Mouse (Mus musculus) neural tube, embryonic 13.5 days (tissue): ENCODE measurements at regions not wholly inside any gene's neighbourhood (a gene's known extent, or its start where the extent isn't known, plus 50 kb on each side); places are given as distances from the start of the nearest gene placed in this dataset.

Experiments
- ATAC-seq: fragments of 200-750 bp; cut with Nextera tagmentation; 2 replicates; pipeline ENCODE4 v1.8.0; 2017; ENCODE audit warnings: low read depth, mild to moderate bottlenecking, moderate TSS enrichment, moderate library complexity
- H3K27ac ChIP-seq: fragments of 300-500 bp; sonication (generic); replicated peaks from 2 replicates; pipeline ENCODE4 v1.5.1; 2015; ENCODE audit warnings: moderate library complexity, mild to moderate bottlenecking, inconsistent platforms
- H3K27me3 ChIP-seq: fragments of 300-500 bp; sonication (generic); 2 replicates; pipeline ENCODE4 v1.6.1; 2015; ENCODE audit warnings: mild to moderate bottlenecking, inconsistent platforms
- H3K36me3 ChIP-seq: fragments of 300-500 bp; sonication (generic); 2 replicates; pipeline ENCODE4 v1.6.1; 2015; ENCODE audit warnings: mild to moderate bottlenecking, inconsistent platforms
- H3K4me1 ChIP-seq: fragments of 300-500 bp; sonication (generic); replicated peaks from 2 replicates; pipeline ENCODE4 v1.6.1; 2015; ENCODE audit warnings: inconsistent platforms
- H3K4me2 ChIP-seq: fragments of 300-500 bp; sonication (generic); 2 replicates; pipeline ENCODE4 v1.6.1; 2015; ENCODE audit warnings: inconsistent platforms, mild to moderate bottlenecking, moderate library complexity
- H3K4me3 ChIP-seq: fragments of 300-500 bp; sonication (generic); 2 replicates; pipeline ENCODE4 v1.5.1; 2015; ENCODE audit warnings: mild to moderate bottlenecking, inconsistent platforms
- H3K9ac ChIP-seq: fragments of 300-500 bp; sonication (generic); 2 replicates; pipeline ENCODE4 v1.6.1; 2015; ENCODE audit warnings: moderate library complexity, mild to moderate bottlenecking, inconsistent platforms
- H3K9me3 ChIP-seq: fragments of 300-500 bp; sonication (generic); 2 replicates; pipeline ENCODE4 v1.6.1; 2016; ENCODE audit warnings: inconsistent platforms
- WGBS: fragments of 180-500 bp; shearing (Covaris S2); methylation state at CpG from one replicate; pipeline ENCODE4 v1.1.7; 2015; 5-methylcytosine and 5-hydroxymethylcytosine counted together

DNA sequence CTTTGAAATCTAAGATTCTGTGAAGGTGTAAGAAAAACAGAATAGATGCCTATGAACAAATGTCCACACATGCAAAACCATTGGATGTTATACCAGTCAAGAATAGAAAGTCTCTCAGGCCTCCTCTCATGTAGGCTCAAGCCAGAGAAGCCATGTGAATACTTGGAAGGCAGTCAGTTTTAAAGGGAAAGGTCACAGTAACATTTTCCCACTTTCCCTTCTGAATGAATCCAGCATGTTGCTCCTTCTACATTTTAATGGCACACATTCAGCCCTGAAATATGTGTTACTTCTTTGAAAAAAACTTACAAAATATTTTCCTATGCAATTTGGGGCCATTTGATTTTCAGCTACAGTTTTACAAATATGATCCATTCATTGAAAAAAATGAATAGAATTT is 186.1 kb downstream of the Lurap1l start:
- no peak overlapping the region for H3K4me3 ChIP-seq
- no peaks in the 10 kb centered on the region for H3K27me3 ChIP-seq
- no peaks in the 10 kb centered on the region for H3K4me1 ChIP-seq
- ATAC-seq, result no peak
- H3K4me2 ChIP-seq, result no peak overlapping the region
- no peaks in the 10 kb centered on the region for H3K9me3 ChIP-seq
- no peak overlapping the region for H3K27ac ChIP-seq
- H3K9ac ChIP-seq, result no peak overlapping the region
- no peaks in the 10 kb centered on the region for H3K36me3 ChIP-seq

DNA sequence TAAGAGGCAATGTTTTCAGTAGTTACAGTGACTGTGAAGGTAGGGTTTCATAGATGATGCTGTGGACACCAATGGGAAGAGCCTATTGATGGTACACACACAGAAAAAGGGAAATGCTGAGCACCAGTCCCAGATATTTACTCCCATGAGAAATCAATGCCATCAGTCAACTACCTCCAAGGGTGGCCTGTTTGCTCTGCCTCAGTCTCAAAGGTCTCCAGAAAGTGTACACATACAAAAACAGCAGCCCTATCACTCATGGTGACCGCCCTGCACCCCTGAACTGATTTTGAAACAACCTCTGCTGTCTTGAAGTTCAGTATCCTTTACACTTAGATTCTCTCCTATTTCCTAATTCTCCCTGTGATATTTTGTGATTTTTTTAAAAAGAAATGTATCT is 187.2 kb downstream of the Lurap1l start:
- 87% methylated on average over 1 of the region's 1 CpGs for WGBS
- Histone ChIP-seq H3K4me1 (no peaks in the 10 kb centered on the region), H3K9me3 (no peaks in the 10 kb centered on the region), H3K36me3 (no peaks in the 10 kb centered on the region), H3K27ac (no peak overlapping the region), H3K4me2 (no peak overlapping the region), H3K4me3 (no peak overlapping the region), H3K9ac (no peak overlapping the region), H3K27me3 (no peaks in the 10 kb centered on the region)
- no peak for ATAC-seq

DNA sequence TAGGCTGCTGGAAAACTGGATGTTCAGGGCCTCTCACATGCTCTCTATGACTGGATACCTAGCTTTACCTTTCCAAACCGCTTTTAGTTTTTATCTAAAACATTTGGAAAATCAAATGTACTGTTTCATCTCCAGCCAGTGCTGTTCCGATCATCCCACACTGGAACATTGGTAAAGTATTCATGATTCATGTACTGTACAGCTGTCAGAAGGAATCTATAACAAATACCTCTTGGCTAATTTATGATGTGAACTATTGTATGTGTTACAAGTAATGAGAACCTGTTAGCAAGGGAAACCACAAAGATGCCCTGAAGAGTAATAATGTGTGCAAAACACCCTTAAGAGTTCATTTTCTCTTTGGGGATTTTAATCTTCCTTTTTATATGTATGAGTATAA is 190.6 kb downstream of the Lurap1l start:
- H3K4me1 ChIP-seq, result no peaks in the 10 kb centered on the region
- H3K9ac ChIP-seq, result no peak overlapping the region
- no peak overlapping the region for H3K4me2 ChIP-seq
- H3K27me3 ChIP-seq, result no peaks in the 10 kb centered on the region
- H3K27ac ChIP-seq, result no peak overlapping the region
- no peaks in the 10 kb centered on the region for H3K36me3 ChIP-seq
- H3K9me3 ChIP-seq, result no peaks in the 10 kb centered on the region
- no peak overlapping the region for H3K4me3 ChIP-seq
- ATAC-seq, result no peak
- WGBS, result 80% methylated on average over 2 of the region's 2 CpGs

DNA sequence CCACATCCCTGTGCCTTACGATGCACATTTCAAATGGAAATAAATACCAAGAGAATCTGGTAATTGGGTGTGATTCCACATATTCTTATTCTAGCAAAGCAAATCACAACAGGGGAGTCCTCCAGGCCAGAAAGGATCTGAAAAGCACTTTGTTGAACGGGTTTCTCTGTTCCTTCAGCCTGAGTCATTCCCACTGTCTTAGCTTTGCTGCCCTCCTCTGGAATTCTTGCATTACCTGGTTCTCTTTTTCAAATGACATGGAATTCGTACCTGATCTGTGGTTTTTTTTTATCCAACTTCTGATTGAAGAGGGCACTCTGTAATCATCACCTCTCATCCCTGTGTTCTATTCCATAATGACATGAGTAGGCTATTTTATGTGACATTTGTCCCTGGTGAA is 200.9 kb downstream of the Lurap1l start:
- no peak overlapping the region for H3K27ac ChIP-seq
- no peaks in the 10 kb centered on the region for H3K9me3 ChIP-seq
- H3K36me3 ChIP-seq, result no peaks in the 10 kb centered on the region
- no peaks in the 10 kb centered on the region for H3K27me3 ChIP-seq
- H3K9ac ChIP-seq, result no peak overlapping the region
- no peaks in the 10 kb centered on the region for H3K4me1 ChIP-seq
- H3K4me3 ChIP-seq, result no peak overlapping the region
- ATAC-seq, result no peak
- H3K4me2 ChIP-seq, result no peak overlapping the region
- 62% methylated on average over 3 of the region's 3 CpGs for WGBS

DNA sequence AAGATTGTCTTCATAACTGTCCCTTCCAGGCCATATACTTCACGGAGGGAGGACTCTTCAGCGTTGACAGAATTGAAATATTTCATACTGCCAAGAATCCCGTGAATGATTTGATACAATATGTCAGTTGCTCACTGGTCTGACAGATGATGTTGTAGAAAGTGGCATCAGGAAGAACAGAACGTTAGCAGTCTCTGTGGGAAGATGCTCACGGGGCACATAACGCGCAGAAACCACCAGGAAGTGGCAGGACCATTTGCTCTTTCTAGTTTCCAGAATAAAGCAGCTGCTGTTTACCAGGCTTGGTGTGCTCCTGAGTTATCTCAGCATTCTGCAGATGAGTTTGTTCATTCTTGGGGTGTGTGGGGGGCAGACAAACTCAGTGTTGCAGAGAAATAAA is 206.0 kb downstream of the Lurap1l start:
- H3K9me3 ChIP-seq, result no peaks in the 10 kb centered on the region
- no peak overlapping the region for H3K27ac ChIP-seq
- H3K27me3 ChIP-seq, result no peaks in the 10 kb centered on the region
- no peaks in the 10 kb centered on the region for H3K4me1 ChIP-seq
- H3K36me3 ChIP-seq, result no peaks in the 10 kb centered on the region
- WGBS, result 86% methylated on average over 7 of the region's 7 CpGs
- no peak overlapping the region for H3K4me3 ChIP-seq
- no peak overlapping the region for H3K9ac ChIP-seq
- H3K4me2 ChIP-seq, result no peak overlapping the region
- ATAC-seq, result no peak

DNA sequence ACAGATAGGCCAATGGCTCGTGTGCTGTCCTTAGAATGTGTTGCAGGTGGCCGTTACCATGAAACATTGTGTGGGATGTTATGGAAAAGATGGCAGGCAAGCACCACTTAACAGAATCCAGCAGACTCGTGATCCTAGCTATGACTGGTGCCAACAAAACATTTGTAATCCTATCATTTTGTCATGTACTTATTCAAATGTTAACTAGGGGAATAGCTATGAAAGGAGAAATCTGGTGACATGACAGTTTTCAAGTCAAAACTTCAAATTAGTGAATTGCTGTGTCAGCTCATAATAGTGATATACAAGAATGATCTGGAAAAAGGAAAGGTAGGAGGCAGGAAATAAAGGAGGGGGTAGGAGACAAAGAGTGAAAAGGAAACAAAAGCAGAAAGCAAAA is 213.7 kb downstream of the Lurap1l start:
- no peaks in the 10 kb centered on the region for H3K36me3 ChIP-seq
- H3K9me3 ChIP-seq, result no peaks in the 10 kb centered on the region
- WGBS, result 59% methylated on average over 3 of the region's 3 CpGs
- no peak for ATAC-seq
- H3K4me3 ChIP-seq, result no peak overlapping the region
- H3K4me1 ChIP-seq, result no peaks in the 10 kb centered on the region
- no peak overlapping the region for H3K4me2 ChIP-seq
- no peaks in the 10 kb centered on the region for H3K27me3 ChIP-seq
- no peak overlapping the region for H3K27ac ChIP-seq
- no peak overlapping the region for H3K9ac ChIP-seq

DNA sequence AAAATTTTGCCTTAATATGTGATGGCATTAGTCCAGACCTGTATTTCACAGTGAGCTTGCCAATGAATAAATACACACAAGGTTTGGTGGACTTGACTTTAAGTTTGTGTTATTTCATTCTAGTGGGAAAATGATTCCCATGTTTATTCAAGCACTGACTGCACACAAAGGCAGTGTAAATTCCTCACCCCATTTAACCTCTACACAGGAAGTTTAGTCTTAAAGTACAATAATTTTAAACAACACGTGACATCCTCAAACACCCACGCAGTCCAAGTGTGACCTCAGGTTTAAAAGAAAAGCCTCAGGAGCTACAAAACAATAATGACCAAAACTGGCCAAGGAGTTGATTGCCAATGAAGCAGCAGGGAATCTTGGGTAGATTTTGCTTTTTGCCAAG is 219.4 kb downstream of the Lurap1l start:
- no peak overlapping the region for H3K4me2 ChIP-seq
- H3K36me3 ChIP-seq, result no peaks in the 10 kb centered on the region
- no peak overlapping the region for H3K4me3 ChIP-seq
- no peaks in the 10 kb centered on the region for H3K27me3 ChIP-seq
- WGBS, result 55% methylated on average over 2 of the region's 2 CpGs
- H3K4me1 ChIP-seq, result no peaks in the 10 kb centered on the region
- H3K27ac ChIP-seq, result no peak overlapping the region
- ATAC-seq, result no peak
- H3K9me3 ChIP-seq, result no peaks in the 10 kb centered on the region
- no peak overlapping the region for H3K9ac ChIP-seq

DNA sequence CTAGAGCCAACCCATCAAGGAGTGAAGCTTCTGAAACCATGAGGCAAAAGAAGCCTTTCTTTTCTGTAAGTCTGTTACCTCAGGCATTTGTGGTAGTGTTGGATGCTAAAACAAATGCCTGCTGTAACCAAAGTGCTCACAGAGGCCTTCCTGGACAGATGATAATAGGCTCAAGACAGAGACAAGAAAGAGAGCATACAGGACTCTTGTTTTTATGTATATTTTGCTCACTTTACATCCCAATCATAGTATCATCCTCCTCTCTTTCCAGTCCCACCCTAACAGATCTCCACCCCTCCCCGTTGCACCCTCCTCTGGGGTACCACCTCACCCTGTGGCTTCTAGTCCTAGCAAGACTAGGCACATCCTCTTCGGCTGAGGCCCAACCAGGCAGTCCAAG is 262.7 kb downstream of the Lurap1l start:
- ATAC-seq, result no peak
- no peaks in the 10 kb centered on the region for H3K36me3 ChIP-seq
- no peak overlapping the region for H3K4me2 ChIP-seq
- no peaks in the 10 kb centered on the region for H3K9me3 ChIP-seq
- H3K27ac ChIP-seq, result no peak overlapping the region
- H3K4me3 ChIP-seq, result no peak overlapping the region
- no peaks in the 10 kb centered on the region for H3K27me3 ChIP-seq
- H3K4me1 ChIP-seq, result no peaks in the 10 kb centered on the region
- no peak overlapping the region for H3K9ac ChIP-seq
- WGBS, result 79% methylated on average over 2 of the region's 2 CpGs

DNA sequence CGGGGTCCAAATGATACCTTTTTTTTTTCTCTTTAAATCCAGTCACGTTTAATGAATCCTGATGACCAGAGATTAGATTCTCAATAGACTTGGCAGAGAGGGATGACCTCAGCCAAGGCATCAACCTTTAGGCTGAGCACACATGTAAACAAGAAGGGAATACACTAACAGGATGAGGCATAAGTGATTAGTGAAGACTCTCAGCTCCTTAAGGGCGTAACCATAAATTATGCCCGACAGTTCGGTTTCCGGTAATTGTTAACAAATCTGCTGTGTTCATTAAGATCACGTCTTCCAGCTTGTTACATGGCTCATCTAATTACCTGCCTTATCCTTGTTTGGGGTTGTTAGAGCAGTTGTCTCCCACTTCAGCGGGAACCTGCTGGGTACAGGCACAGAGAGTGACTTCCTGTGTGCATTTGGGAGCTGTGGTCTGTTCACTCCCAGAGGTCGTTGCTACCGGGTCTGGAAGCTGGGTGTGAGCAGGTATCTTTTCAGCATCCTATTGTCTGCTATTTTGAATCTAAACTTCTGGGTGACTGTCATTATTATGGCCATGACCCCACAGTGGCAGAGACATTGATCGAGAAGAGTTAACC is 265.1 kb downstream of the Mpdz start:
- H3K4me3 ChIP-seq, result no peak overlapping the region

DNA sequence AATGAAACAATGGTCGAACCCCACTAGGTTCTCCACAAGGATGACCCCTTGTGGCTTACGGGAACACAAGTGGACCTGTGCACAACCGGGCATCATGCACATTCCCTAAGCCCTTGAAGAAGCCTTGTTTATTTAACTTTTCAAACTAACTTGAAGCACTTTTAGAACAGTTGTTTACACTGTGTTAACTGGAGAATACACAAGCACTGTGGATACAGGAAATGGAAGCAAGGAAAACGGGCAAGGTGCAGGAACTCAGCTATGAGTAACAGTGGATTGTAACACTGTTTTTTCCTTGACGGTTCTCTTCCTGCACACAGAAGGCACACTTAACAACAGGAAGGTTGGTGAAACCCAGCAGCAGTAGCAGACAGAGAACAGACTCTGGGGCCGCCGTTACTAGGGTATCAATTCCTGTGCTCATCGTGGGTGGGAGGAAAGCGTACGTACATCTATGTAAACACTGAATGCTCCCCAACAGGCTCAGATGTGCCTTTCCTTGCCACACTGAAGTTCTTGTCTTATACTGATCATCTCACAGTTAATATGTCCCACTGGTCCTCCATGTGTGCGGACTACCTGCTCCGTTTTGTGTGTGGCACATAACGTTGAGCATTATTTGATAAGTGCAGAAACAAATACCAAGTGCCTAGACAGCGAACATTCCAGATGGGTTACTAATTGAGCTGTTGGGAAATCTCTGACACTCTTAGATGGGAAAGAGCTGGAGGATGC is 264.4 kb downstream of the Mpdz start:
- H3K4me3 ChIP-seq, result no peak overlapping the region
- 76% methylated on average over 14 of the region's 14 CpGs for WGBS
- peak; percentile 44 for ATAC-seq
- H3K9me3 ChIP-seq, result no peaks in the 10 kb centered on the region
- H3K36me3 ChIP-seq, result no peaks in the 10 kb centered on the region
- H3K27ac ChIP-seq, result no peak overlapping the region
- H3K27me3 ChIP-seq, result no peaks in the 10 kb centered on the region
- H3K9ac ChIP-seq, result no peak overlapping the region
- peaks cover 4% of the 10 kb centered on the region; the same call in 1 of the 2 replicates for H3K4me1 ChIP-seq
- no peak overlapping the region for H3K4me2 ChIP-seq

More for the DNA sequence above, 265.1 kb downstream of the Mpdz start:
- H3K27ac ChIP-seq, result no peak overlapping the region
- H3K27me3 ChIP-seq, result no peaks in the 10 kb centered on the region
- 55% methylated on average over 11 of the region's 11 CpGs for WGBS
- ATAC-seq, result no peak
- no peaks in the 10 kb centered on the region for H3K9me3 ChIP-seq
- H3K9ac ChIP-seq, result no peak overlapping the region
- H3K4me1 ChIP-seq, result peaks cover 4% of the 10 kb centered on the region; the same call in 1 of the 2 replicates
- no peak overlapping the region for H3K4me2 ChIP-seq
- no peaks in the 10 kb centered on the region for H3K36me3 ChIP-seq

DNA sequence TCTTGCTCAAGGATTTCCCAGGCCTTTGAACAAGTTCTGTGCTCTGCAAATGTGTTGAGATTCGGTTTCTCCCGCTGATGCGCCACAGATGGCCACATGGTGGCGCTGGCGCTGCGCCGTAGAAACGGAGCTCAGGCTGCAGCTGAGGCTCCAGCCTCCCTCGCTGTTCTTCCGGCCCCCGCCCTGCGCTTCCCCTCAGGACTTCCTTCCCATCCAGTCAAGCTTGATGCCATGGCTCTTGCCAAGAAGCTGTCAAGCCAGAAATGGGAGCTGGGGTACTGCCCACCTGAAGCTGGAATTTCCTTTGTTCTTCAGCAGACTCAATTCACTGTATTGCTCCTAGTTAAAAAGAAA is 263.9 kb downstream of the Mpdz start:
- no peaks in the 10 kb centered on the region for H3K27me3 ChIP-seq
- peak; percentile 98 for ATAC-seq
- 1% methylated on average over 12 of the region's 12 CpGs for WGBS
- H3K36me3 ChIP-seq, result no peaks in the 10 kb centered on the region
- H3K9me3 ChIP-seq, result no peaks in the 10 kb centered on the region
- H3K27ac ChIP-seq, result no peak overlapping the region
- H3K9ac ChIP-seq, result no peak overlapping the region
- peaks cover 4% of the 10 kb centered on the region; the same call in 1 of the 2 replicates for H3K4me1 ChIP-seq
- no peak overlapping the region for H3K4me3 ChIP-seq
- H3K4me2 ChIP-seq, result no peak overlapping the region

DNA sequence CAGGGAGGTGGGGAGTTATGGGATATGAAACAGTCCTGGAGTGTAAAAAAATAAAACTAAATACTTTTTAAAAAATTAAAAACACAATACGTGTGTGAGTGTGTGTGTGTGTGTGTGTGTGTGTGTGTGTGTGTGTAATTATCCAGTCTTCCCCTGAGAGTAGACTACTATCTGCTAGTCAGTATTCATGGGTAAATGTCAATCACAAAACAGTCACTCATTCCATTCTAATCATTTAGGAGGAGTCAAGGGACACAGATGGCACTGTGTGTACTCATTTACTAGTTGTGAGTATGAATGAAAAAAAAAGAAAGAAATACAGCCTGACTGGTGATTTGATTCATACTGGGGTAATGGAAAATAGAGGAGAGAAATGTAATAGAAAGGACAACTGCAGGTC is 226.5 kb downstream of the Mpdz start:
- 43% methylated on average over 1 of the region's 1 CpGs for WGBS

DNA sequence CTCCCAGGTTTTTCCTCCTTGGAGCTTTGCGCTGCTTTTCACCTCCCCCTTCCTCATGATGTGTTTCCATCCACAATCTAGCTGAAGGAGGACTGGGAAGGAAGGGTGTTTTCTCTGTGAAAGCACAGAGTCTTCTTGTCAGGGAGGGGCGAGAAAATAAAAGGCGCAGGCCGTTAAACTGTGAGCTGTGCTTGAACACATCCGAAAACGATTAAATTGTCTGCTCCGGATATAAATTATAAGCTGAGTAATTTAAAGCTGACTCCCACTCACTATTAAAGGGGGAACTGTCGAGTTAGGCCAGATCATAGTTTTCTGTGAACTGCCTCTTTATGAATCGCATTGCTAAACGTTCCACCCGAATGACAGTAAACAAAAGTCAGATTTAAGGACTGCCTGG is 224.6 kb downstream of the Mpdz start:
- peak overlapping the region; percentile 33 for H3K4me2 ChIP-seq
- WGBS, result 15% methylated on average over 11 of the region's 11 CpGs
- no peaks in the 10 kb centered on the region for H3K27me3 ChIP-seq
- 0 out of 2 replicates have a peak overlapping the region, but pooled peaks have one; percentile 1 for H3K4me3 ChIP-seq
- peak overlapping the region; percentile 52; the same call in 1 of the 2 replicates for H3K27ac ChIP-seq
- peaks cover 24% of the 10 kb centered on the region for H3K4me1 ChIP-seq
- peak; percentile 64; the same call in 1 of the 2 replicates for ATAC-seq
- H3K9me3 ChIP-seq, result no peaks in the 10 kb centered on the region
- H3K36me3 ChIP-seq, result no peaks in the 10 kb centered on the region
- H3K9ac ChIP-seq, result no peak overlapping the region

More for the DNA sequence above, 226.5 kb downstream of the Mpdz start:
- no peaks in the 10 kb centered on the region for H3K36me3 ChIP-seq
- no peak overlapping the region for H3K9ac ChIP-seq
- no peak overlapping the region for H3K27ac ChIP-seq
- no peak for ATAC-seq
- no peak overlapping the region for H3K4me3 ChIP-seq
- H3K4me1 ChIP-seq, result peaks cover 24% of the 10 kb centered on the region
- no peaks in the 10 kb centered on the region for H3K9me3 ChIP-seq
- H3K27me3 ChIP-seq, result no peaks in the 10 kb centered on the region
- H3K4me2 ChIP-seq, result no peak overlapping the region
